Mouse (Mus musculus) liver, embryonic 11.5 days (tissue): ENCODE measurements at regions not wholly inside any gene's neighbourhood (a gene's known extent, or its start where the extent isn't known, plus 50 kb on each side); places are given as distances from the start of the nearest gene placed in this dataset.

Experiments
- ATAC-seq: fragments of 200-750 bp; cut with Nextera tagmentation; replicated peaks from 2 replicates; pipeline ENCODE4 v1.8.0; 2017; ENCODE audit warnings: moderate number of reproducible peaks, mild to moderate bottlenecking, moderate TSS enrichment, moderate library complexity; ENCODE audit not compliant: low FRiP score
- DNase-seq: peaks from one replicate; pipeline ENCODE4 v3.0.0-alpha.2; 2017; ENCODE audit warnings: low spot score
- H3K27ac ChIP-seq: fragments of 300-500 bp; sonication (generic); 2 replicates; pipeline ENCODE4 v1.5.1; 2014; ENCODE audit warnings: mild to moderate bottlenecking, low read depth, low read length, control low read depth
- H3K27me3 ChIP-seq: fragments of 300-500 bp; sonication (generic); replicated peaks from 2 replicates; pipeline ENCODE4 v1.6.1; 2014; ENCODE audit warnings: low read length, mixed read lengths; ENCODE audit not compliant: control insufficient read depth, insufficient read depth
- H3K36me3 ChIP-seq: fragments of 300-500 bp; sonication (generic); 2 replicates; pipeline ENCODE4 v1.6.1; 2014; ENCODE audit warnings: mild to moderate bottlenecking, low read length, moderate library complexity, mixed read lengths; ENCODE audit not compliant: control insufficient read depth, insufficient read depth
- H3K4me1 ChIP-seq: fragments of 300-500 bp; sonication (generic); replicated peaks from 2 replicates; pipeline ENCODE4 v1.6.1; 2014; ENCODE audit warnings: low read length, mixed read lengths; ENCODE audit not compliant: control insufficient read depth, insufficient read depth
- H3K4me2 ChIP-seq: fragments of 300-500 bp; sonication (generic); 2 replicates; pipeline ENCODE4 v1.6.1; 2014; ENCODE audit warnings: mild to moderate bottlenecking, control low read depth, moderate library complexity
- H3K4me3 ChIP-seq: fragments of 300-500 bp; sonication (generic); 2 replicates; pipeline ENCODE4 v1.5.1; 2014; ENCODE audit warnings: low read depth, low read length, control low read depth
- H3K9ac ChIP-seq: fragments of 300-500 bp; sonication (generic); 2 replicates; pipeline ENCODE4 v1.6.1; 2014; ENCODE audit warnings: low read depth, low read length, control low read depth
- H3K9me3 ChIP-seq: fragments of 300-500 bp; sonication (generic); 2 replicates; pipeline ENCODE4 v1.6.1; 2016; ENCODE audit warnings: low read length, inconsistent platforms, mixed read lengths; ENCODE audit not compliant: control insufficient read depth
- WGBS: fragments of 180-500 bp; shearing (Covaris S2); extraction: QIAGEN DNeasy Blood & Tissue Kit; methylation state at CpG from one replicate; pipeline ENCODE4 v1.1.7; 2014; 5-methylcytosine and 5-hydroxymethylcytosine counted together

DNA sequence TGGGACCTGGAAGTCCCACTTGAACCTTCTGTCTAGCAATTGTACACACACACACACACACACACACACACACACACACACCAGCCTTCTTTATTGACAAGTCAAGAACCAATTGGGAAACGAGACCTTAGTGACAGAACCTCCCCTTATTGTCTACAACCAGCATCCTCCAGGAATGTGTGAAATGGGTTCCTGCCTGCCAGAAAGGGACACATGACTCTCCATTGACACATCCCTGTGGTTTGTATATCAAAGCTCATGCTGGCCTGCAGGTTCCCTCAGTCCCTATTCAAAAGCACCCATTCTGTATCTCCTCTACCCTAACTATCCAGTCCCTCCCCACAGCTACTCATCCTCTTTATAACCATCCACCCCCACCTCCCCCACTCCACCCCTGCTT lies 202.4 kb downstream of the Xxylt1 start:
- Histone ChIP-seq H3K9me3 (no peaks in the 10 kb centered on the region), H3K36me3 (no peaks in the 10 kb centered on the region), H3K27ac (no peak overlapping the region), H3K9ac (no peak overlapping the region), H3K4me3 (no peak overlapping the region), H3K4me1 (0 out of 2 replicates have a peak, but pooled peaks cover 2% of the 10 kb centered on the region), H3K4me2 (no peak overlapping the region), H3K27me3 (no peaks in the 10 kb centered on the region)
- ATAC-seq (no peak), DNase-seq (no peak)
- WGBS: 70% methylated on average over 1 of the region's 1 CpGs

DNA sequence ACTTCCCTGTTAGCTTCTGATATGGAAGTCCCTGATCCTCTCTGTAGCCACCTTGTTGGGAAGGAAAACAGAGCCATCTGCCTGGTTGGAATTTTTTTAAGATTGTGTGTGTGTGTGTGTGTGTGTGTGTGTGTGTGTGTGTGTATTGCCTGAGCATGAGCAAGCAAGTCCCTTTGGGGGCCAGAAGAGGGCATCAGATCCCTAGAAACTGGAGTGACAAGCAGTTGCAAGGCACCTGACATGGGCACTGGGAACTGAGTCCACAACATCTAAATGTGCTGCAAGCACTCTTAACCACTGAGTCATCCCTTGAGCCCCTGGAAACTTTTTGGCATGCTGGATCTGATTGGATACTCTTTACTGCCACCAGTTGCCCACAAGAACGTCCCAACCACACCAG lies 201.4 kb downstream of the Xxylt1 start:
- Histone ChIP-seq H3K27ac (no peak overlapping the region), H3K4me3 (no peak overlapping the region), H3K9ac (no peak overlapping the region), H3K4me1 (no peaks in the 10 kb centered on the region), H3K27me3 (no peaks in the 10 kb centered on the region), H3K36me3 (no peaks in the 10 kb centered on the region), H3K4me2 (no peak overlapping the region), H3K9me3 (no peaks in the 10 kb centered on the region)
- ATAC-seq: no peak
- no peak for DNase-seq
- 71% methylated on average over 1 of the region's 1 CpGs for WGBS

DNA sequence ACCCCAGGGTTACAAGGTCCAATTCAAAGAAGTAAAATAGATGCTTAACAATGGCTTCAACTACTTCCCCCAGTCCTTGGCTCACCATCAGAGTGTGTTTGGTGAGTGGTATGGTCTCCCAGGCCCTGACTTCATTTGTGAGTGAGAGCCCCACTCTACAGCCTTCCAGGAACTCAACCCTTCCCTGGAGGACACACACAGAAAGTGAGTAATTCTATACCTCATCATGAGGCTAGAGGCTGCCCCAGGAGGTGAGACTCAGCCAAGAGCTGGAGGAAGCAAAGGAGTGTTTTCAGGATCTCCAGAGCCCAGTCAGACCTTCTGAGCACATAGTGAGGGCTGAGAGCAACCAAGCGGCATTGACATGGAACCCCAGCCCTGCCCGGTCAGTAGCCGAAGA lies 200.6 kb downstream of the Xxylt1 start:
- H3K4me3 ChIP-seq: no peak overlapping the region
- 91% methylated on average over 3 of the region's 3 CpGs for WGBS
- H3K27me3 ChIP-seq: no peaks in the 10 kb centered on the region
- no peaks in the 10 kb centered on the region for H3K36me3 ChIP-seq
- H3K9me3 ChIP-seq: no peaks in the 10 kb centered on the region
- no peak for ATAC-seq
- no peak for DNase-seq
- no peak overlapping the region for H3K27ac ChIP-seq
- no peak overlapping the region for H3K4me2 ChIP-seq
- H3K9ac ChIP-seq: no peak overlapping the region
- no peaks in the 10 kb centered on the region for H3K4me1 ChIP-seq

DNA sequence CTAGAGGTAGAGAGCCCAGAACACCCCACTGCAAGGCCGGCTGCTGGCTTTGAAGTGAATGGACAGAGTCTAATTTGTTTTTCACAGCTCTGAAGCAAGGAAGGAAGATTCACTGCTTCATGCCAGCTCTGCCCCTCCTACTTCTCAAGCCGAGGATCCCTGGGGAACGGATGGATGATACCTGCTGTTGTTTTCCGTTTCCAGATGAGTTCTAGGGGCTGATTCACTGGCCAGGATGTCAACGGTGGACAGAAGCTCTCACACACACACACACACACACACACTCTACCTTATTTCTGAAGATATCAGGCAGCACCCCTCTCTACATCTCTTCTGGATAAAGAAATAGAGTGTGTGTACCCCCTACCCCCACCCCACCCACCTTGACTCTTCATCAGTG lies 200.0 kb downstream of the Xxylt1 start:
- Histone ChIP-seq H3K27ac (no peak overlapping the region), H3K9ac (no peak overlapping the region), H3K36me3 (no peaks in the 10 kb centered on the region), H3K4me2 (no peak overlapping the region), H3K9me3 (no peaks in the 10 kb centered on the region), H3K27me3 (no peaks in the 10 kb centered on the region), H3K4me1 (no peaks in the 10 kb centered on the region), H3K4me3 (no peak overlapping the region)
- DNase-seq (no peak), ATAC-seq (no peak)
- WGBS: 63% methylated on average over 5 of the region's 5 CpGs

DNA sequence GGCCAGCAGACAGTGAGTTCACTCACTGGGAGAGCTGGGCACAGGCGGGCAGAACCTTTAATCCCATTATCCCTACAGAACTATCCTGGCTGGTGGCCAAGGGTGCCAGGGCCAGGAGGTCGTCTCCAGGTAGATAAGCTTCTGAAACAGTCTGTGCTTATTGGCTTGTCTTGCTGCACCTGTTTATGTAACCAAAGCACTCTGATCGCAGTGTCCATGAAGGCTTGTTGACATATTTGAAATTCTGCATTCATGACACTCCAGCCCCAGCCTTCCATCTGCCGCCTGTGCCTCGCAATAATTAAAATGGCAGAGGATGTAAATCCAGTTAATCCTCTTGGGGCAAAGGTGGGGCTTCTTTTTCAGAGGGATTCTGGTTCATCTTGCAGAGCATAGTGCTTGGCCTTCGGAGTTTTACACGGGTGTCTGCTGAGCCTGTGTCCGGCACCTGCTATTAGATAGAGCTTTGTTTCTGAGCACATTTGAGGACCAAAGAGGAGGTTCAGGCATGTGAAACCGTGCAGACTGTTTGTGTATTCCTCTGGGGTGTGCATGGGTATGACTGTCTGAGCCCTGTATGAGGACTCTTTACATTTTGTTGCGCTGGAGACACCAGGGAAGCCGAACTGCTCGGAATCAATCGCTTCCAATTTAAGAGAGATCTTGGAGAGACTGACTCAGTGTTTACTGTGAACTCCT lies 197.6 kb downstream of the Xxylt1 start:
- no peaks in the 10 kb centered on the region for H3K4me1 ChIP-seq
- H3K36me3 ChIP-seq: no peaks in the 10 kb centered on the region
- no peak for ATAC-seq

DNA sequence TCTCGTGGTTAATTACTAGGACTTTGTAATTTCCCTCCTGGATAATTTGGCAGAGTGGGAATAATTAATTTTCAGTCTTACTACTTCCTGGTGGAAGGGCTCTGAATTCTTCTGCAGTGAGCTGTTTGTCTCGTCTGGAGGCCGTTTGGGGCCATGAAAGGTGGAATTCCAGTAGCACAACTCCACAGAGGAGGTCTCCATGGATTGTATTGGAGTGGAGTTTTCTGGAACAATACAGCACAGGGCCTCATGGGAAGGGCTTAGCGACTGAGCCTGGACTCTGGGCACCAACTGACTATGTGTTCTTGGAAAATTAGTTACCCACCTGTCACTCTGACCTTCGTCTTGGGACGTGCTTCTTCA lies 197.1 kb downstream of the Xxylt1 start:
- H3K27ac ChIP-seq: no peak overlapping the region
- ATAC-seq (no peak), DNase-seq (no peak)
- H3K4me3 ChIP-seq: no peak overlapping the region
- no peaks in the 10 kb centered on the region for H3K4me1 ChIP-seq
- WGBS: 64% methylated on average over 6 of the region's 6 CpGs
- H3K27me3 ChIP-seq: no peaks in the 10 kb centered on the region
- no peak overlapping the region for H3K4me2 ChIP-seq
- H3K36me3 ChIP-seq: no peaks in the 10 kb centered on the region
- no peak overlapping the region for H3K9ac ChIP-seq
- no peaks in the 10 kb centered on the region for H3K9me3 ChIP-seq

More for the DNA sequence above, 197.6 kb downstream of the Xxylt1 start:
- DNase-seq: no peak
- Histone ChIP-seq H3K4me3 (no peak overlapping the region), H3K4me2 (no peak overlapping the region), H3K27ac (no peak overlapping the region), H3K9ac (no peak overlapping the region), H3K9me3 (no peaks in the 10 kb centered on the region), H3K27me3 (no peaks in the 10 kb centered on the region)
- WGBS: 71% methylated on average over 13 of the region's 13 CpGs

DNA sequence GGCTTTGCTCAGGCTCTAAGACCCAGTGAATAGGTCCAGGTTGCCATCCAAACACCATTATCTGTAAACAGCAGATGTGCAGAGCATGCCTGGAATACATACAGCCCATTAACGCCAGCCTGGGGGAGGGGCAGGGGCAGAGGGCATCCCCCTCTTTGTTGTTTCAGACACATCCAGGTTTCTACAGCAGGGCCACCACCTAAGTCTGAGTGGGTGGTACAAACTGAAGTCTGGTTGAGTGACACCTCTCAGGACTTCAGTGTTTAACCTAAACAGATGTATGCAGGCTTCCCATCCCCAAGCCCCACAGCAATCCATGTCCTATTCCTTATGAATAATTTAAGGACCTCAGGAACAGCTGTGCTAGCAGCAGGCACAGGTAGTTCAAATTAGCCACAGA lies 194.2 kb downstream of the Xxylt1 start:
- 43% methylated on average over 1 of the region's 1 CpGs for WGBS
- H3K4me1 ChIP-seq: no peaks in the 10 kb centered on the region
- H3K36me3 ChIP-seq: no peaks in the 10 kb centered on the region
- H3K4me2 ChIP-seq: no peak overlapping the region
- H3K27ac ChIP-seq: no peak overlapping the region
- H3K9ac ChIP-seq: no peak overlapping the region
- DNase-seq (no peak), ATAC-seq (no peak)
- no peaks in the 10 kb centered on the region for H3K9me3 ChIP-seq
- H3K27me3 ChIP-seq: no peaks in the 10 kb centered on the region
- no peak overlapping the region for H3K4me3 ChIP-seq

DNA sequence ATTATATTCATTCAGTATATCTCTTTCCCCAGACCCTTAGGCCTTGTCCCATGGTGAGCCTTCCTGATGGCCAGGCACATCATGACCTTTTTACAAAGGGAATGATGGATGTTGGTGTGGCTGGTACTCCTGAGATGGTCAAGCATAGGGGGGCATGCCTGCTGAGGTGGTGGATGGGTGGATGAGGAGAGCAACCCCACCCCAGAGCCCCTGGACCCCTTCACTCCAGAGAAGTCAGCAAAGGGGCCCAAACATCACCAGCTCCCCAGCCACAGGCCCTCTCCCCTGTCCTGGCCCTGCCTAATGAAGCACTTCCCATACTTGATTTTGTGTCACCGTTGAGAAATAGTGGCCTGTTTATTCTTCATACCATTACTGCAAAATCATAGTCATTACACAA lies 193.7 kb downstream of the Xxylt1 start:
- H3K36me3 ChIP-seq: no peaks in the 10 kb centered on the region
- no peaks in the 10 kb centered on the region for H3K9me3 ChIP-seq
- ATAC-seq: no peak

DNA sequence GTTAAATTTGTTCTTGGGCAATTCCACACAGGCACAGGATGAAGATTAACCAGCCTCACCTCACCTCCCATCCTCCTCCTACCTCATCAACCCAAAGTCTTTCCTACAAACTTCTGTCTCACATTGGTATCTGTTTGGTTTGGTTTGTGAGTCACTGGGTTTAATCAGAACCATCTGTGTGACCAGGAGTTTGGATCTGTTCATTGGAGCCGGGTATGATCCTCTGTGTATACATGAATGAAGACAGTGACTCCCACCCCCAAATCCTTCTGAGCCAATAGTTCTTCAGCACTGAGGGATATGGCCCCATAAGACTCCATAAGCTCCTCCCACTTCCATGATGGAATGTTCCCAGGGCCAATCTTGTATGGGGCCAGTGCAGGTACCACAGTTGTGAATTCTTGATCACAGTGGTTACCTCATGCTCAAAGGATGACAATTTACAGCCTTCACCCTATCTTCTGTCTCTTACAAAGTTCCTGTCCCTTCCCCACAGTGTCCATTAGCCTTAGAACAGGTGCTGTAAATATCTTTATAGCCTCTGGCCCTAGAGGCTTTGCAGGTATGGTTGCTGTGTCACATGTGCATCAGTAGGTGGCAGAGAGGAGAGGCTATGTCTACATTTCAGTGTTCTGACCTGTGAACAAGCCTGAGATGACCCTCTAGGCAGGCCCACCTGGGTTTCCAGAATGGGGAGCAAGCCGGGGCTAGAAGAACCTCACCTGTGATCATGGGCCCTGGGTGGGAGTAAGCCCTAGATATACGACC lies 192.5 kb downstream of the Xxylt1 start:
- Histone ChIP-seq H3K36me3 (no peaks in the 10 kb centered on the region), H3K27ac (no peak overlapping the region), H3K4me3 (no peak overlapping the region), H3K4me2 (no peak overlapping the region), H3K4me1 (no peaks in the 10 kb centered on the region), H3K9me3 (no peaks in the 10 kb centered on the region), H3K27me3 (no peaks in the 10 kb centered on the region), H3K9ac (no peak overlapping the region)
- ATAC-seq: no peak
- DNase-seq: no peak
- 73% methylated on average over 3 of the region's 3 CpGs for WGBS

More for the DNA sequence above, 193.7 kb downstream of the Xxylt1 start:
- no peak overlapping the region for H3K4me2 ChIP-seq
- no peak overlapping the region for H3K27ac ChIP-seq
- no peak for DNase-seq
- no peaks in the 10 kb centered on the region for H3K4me1 ChIP-seq
- no peak overlapping the region for H3K9ac ChIP-seq
- H3K27me3 ChIP-seq: no peaks in the 10 kb centered on the region
- no peak overlapping the region for H3K4me3 ChIP-seq
- WGBS: 89% methylated on average over 1 of the region's 1 CpGs
